Mouse (Mus musculus): ENCODE data around the gene Ltbp1.

- TF ChIP-seq BHLHE40 (IDR thresholded peaks at IDR 0.05; ENCODE audit: low read depth, low read length) = no peak
- TF ChIP-seq ZKSCAN1 (IDR thresholded peaks at IDR 0.05; ENCODE audit: borderline replicate concordance, low read depth, low read length) = no peak
- TF ChIP-seq EP300 (IDR thresholded peaks at IDR 0.05; ENCODE audit: low read length) = no peak
- no peak for TF ChIP-seq MYC (IDR thresholded peaks at IDR 0.05; ENCODE audit: low read depth, low read length)
- no peak for TF ChIP-seq JUN (IDR thresholded peaks at IDR 0.05; ENCODE audit: insufficient read depth, low read depth, low read length)
- TF ChIP-seq ELF1 (IDR thresholded peaks at IDR 0.05; ENCODE audit: low read depth, low read length) = no peak
Observed at GRCm38 (mm10) chr17:75278561-75278960, 273.2 kb downstream of the Ltbp1 start.

Data from CH12.LX (cell line).